Mouse (Mus musculus) cerebellum, postnatal 14 days (tissue): Measurements from ENCODE around the gene Fam135a.

ENCODE experiments used
- DNase-seq, 2 experiments: peaks; one replicate each; pipeline ENCODE4 v3.0.0; 2021; ENCODE audit warnings: mixed read lengths in 2 of 2

Fam135a gene

GRCm38 (mm10) chr1:24099926-24100869 lies at the start of gene Fam135a:
Gene Fam135a (minus strand): TSS chr1:24100341.
- peak; percentile 96 to 99 for DNase-seq

DNA sequence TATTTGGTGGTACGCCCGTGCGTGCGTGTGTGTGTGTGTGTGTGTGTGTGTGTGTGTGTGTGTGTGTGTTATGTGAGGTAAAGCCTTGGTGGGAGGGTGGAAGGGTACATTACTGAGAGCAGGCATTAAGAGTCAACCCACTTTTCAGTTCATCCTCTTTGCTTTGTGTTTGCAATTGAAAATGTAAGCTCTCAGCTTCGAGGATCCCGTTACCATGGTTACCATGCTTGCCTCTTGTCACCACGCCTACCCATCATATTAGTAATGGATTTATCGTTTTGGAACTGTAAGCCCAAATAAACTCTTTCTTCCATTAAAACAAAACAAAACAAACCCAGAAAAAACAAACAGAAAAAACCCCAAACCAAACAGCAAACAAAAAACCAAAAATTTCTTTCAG lies 43.4 kb upstream of the Fam135a start:
- DNase-seq, result no peak

DNA sequence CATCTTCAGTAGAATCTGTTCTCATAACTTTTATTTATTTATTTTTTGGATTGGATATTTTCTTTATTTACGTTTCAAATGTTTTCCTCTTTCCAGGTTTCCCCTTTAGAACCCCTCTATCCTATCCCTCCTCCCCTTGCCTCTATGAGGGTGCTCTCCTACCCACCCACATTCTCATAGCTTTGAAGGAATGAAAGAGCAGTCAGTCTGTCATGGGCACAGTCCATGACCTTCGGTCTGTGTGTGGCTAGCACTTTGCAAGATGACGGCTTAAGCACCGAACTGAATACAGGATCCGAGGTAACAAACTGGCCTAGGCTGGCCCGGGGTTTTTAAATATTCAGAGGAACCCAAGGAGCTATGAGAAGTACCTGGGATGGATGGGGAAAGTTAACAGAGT lies 40.4 kb upstream of the Fam135a start:
- no peak for DNase-seq

GRCm38 (mm10) chr1:24137133-24137532 lies 37.0 kb upstream of the Fam135a start:
- DNase-seq, result peak; percentile 88 to 91

DNA sequence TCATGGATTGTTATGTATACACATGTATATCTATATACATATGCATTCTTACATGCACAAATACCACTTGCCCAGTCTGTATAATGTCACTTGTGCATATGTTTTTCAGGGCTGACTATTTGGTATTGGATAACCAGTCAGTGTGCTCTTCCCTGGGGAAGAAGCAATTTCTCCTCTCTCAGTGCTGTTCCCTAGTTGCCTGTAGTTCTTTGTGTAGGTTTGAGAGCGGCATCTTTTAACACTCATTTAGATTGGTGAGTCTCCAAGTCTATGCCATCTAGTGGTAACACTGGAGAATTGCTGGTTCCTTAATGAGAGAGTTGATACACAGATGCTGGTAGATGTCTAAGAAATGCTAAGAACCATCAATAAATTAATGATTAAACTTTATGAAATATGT lies 34.7 kb upstream of the Fam135a start:
- peak; percentile 12 to 43 for DNase-seq

DNA sequence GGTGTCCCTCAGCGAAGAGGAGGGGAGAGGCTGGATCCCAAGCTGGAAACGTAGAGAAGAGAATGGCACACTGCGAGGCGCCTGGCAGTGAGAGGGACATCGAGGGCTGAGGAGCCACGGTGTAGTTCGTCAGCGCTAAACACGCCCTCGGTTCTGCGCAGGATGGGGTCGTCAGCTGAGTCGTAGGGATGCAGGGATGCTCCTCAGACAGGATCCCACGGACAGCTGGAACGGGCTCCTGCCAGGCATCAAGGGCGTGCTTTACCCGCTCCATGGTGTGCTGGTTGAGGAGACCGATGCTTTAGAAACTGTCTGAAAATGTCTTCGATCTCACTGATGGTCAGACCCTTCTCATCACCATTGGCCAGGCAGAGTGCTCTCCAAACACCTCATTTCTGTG lies 33.7 kb upstream of the Fam135a start:
- peak; percentile 9 to 13 for DNase-seq

DNA sequence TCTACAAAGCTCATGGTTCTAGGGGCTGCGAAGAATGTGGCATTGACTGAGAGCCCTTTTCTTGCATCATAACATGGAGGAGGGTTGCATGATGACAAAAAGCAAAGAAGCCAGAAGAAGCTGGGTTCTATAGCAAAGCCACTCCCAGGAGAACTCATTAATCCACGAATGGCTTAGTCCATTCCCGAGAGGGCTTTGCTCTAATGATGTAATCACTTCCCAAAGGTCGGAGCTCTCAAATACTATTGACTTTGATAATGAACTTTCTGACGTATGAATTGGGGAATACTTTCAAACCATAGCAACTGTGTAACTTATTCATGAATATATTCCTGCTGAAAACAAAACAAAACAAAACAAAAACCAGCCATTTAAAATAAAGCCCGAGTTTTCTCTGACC lies 27.7 kb upstream of the Fam135a start:
- DNase-seq, result no peak

DNA sequence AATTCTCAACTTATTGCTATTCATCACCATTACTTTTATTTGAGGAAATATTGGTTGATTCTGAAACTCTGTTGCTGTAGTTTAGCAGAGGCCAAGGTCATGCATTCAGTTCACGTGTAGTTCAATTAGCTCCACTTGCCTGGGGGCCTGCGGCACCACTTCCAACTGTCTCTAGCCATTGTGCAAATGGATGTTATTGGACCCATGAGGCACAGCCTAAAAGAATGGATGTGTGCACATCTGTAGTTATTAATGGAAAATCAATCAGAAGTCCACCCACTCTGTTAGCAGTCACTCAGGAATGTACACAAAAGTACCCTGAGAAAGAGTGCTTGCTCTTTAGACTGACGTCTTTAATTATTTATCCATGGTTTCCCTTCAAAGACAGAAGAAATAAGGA lies 24.5 kb upstream of the Fam135a start:
- no peak for DNase-seq

GRCm38 (mm10) chr1:24122582-24122981 lies 22.4 kb upstream of the Fam135a start:
- no peak for DNase-seq

GRCm38 (mm10) chr1:24107971-24108773 lies 8.0 kb upstream of the Fam135a start:
- DNase-seq, result no peak

DNA sequence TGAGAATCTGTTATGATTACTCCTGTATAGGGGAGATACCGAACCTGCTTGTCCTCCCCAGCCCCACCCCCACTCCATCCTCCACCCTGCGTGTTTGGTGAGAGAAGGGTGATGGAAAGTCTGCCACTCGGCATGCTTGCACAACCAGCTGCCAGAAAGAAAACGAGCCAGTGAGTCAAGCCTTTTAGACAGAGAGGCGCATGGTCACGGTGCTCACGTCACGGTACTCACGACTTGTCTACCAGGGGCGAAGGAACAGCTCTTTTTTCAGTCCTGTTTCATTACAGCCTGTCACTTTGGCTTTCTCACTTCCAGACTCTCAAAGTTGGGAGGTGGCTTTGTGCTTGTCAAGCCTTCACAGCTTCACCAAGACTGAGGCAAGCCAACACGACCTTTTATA lies 7.2 kb upstream of the Fam135a start:
- peak; percentile 55 to 80 for DNase-seq

GRCm38 (mm10) chr1:24102579-24103149 lies 2.5 kb upstream of the Fam135a start:
- DNase-seq, result no peak

- DNase-seq, result peak; percentile 24 to 36
Measured at GRCm38 (mm10) chr1:24100870-24101358, 773 bp upstream of the Fam135a start.

GRCm38 (mm10) chr1:24099541-24099925 lies 608 bp downstream of the Fam135a start:
- DNase-seq, result no peak

DNA sequence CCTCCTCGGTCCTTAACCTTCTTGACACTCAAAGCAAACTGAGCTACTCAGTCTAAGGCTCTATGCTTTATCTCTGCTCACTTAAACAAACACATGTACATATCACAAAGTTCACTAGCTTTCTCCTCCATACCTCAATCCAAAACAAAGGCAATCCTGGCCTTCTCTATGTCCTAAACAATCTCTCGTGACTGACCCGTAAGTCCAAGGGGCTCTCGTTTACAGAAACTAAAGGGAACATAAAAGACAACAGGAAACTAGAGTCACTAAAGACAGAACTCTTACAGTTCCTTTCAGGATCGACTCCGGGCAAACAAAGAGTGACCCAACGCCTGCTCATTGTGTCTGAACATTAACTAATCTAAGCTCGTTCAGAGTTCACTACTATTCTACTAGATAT lies 2.6 kb downstream of the Fam135a start:
- DNase-seq, result no peak

DNA sequence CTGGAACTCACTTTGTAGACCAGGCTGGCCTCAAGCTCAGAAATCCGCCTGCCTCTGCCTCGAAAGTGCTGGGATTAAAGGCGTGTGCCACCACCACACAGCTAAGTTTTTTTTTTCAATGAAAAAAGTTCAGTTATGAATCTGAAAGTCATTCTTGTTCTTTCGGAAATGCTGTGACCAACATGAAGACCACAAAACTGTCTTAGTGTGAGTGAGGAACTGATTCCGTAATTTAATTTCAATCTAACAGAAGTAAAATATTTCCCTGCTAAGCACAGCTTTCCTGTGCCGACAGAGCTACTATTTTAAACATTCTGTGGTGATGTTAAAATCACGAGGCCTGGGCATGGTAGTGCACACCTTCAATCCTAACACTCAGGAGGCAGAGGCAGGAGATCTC lies 7.7 kb downstream of the Fam135a start:
- DNase-seq, result no peak

DNA sequence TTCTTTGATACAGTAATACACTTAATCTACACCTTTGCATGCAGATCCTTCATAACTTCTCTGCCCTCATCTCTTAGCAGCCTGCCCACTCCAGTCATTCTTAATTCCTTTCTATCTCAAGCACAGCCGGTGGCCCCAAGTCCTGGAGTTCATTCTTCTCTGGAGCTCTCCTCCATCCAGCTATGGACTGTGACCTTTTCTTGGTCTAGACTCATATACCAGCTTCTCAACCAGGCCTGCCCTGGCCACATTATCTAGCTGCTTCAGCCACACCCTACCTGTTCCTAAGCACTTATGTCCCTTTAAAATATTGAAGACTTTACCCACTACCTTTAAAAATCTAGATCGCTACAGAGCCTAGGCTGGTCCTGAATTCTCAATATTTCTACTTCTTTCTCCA lies 9.5 kb downstream of the Fam135a start:
- DNase-seq, result no peak

DNA sequence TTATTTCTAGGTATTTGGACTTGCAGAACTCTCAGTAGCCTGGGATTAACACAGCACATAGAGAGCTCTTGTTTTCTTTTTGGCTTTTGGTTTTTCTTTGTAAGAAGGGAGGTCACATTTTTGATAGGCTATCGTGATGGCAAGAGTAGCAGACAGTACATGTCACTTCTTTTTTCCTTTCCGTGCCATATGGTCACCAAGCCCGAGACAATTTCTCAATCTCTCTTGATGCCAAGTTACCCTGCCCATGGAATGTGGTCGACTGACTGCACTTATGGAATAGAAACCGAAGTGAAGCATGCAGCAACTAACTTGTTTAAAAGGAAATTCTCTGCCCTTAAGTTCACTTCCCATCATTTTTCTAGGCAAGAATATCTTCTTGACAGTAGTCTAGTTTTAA lies 10.0 kb downstream of the Fam135a start:
- DNase-seq, result peak in 1 of 2 experiments; percentile 36

DNA sequence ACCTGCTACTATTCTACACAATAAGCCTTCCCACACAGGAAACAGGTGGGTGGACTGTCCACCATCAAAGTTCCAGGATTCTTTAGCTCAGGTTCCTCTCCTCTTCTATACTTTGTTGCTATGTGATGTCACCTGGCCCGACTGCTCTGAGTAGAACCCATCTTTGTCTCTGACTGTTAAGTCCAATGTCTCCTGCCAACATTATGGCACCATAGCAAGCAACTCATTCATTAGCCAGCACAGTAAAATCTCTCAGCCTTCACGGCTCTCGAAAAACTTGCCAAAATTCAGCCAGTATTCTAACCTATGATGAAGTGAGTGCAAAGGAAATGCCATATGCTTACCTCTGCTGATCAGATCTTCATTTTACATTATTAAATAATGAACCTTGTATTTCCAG lies 14.0 kb downstream of the Fam135a start:
- peak; percentile 14 to 44 for DNase-seq

GRCm38 (mm10) chr1:24074396-24074795 lies 25.7 kb downstream of the Fam135a start:
- DNase-seq, result peak in 1 of 2 experiments; percentile 29

- no peak for DNase-seq
Measured at GRCm38 (mm10) chr1:24073386-24074248, 26.5 kb downstream of the Fam135a start.

DNA sequence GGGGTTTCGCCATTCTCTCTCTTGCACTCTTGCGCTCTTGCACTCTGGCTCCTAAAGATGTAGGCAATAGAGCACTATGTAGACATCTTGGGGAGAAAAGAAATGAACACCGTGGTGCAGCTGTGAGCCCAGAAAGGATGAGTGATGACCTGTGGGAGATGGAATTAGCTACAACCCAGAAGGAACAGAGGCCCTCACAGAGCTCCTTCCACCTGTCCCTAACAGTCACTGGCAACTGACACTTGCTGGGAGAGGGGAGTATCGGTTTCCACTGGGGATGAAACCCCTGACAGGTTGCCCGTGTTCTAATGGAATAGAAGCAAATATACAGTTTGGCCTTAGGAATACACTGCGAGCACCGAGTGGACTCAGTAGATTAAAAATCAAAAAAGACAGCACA lies 31.3 kb downstream of the Fam135a start:
- DNase-seq, result no peak
